Mouse (Mus musculus) retina, postnatal 7 days (tissue): ENCODE measurements at regions not wholly inside any gene's neighbourhood (a gene's known extent, or its start where the extent isn't known, plus 50 kb on each side); places are given as distances from the start of the nearest gene placed in this dataset.

Experiments
- DNase-seq: peaks from one replicate; pipeline ENCODE4 v3.0.0-alpha.2; 2012; ENCODE audit warnings: low read depth, low spot score

DNA sequence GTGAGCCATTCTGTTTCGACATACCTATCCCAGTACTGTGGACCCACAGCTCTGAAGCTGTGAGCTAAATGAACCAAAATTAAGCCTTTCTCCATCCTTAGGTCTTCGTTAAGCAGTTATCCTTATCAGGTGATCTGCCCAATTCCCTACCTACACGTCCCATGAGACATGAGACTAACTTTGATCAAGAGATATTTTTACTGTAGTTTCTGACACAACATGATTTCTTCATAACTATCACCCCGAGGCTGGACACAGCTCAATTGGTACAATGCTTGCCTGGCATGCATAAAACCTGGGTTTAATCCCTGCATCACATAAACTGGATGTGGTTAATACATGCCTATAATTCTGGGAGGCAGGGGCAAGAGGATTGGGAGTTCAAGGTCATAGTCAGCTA, 82.2 kb upstream of the Elovl6 start:
- DNase-seq = no peak

GRCm38 (mm10) chr3:129450671-129451070, 81.5 kb upstream of the Elovl6 start:
- no peak for DNase-seq

DNA sequence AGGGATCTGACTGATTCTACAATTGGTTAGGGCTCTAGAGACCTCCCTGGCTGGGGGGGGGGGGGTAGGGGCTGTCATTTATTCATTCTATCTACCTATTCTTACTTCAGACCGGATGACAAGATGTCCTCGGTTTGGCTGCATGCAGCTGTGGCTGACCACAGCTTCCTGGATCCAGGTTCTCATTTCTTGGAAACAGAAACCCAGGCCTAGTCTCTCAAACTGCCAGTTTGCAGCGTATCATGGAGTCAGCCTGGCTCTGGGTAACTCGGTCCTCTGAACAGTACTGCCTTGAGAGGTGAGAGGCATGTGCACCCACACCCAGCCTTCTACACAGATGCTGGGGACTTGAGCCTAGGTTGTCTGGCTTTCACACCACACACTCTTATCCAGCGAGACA, 62.1 kb upstream of the Elovl6 start:
- DNase-seq = no peak

- no peak for DNase-seq
These were observed 60.8 kb upstream of the Elovl6 start for GRCm38 (mm10) chr3:129471332-129471731.

DNA sequence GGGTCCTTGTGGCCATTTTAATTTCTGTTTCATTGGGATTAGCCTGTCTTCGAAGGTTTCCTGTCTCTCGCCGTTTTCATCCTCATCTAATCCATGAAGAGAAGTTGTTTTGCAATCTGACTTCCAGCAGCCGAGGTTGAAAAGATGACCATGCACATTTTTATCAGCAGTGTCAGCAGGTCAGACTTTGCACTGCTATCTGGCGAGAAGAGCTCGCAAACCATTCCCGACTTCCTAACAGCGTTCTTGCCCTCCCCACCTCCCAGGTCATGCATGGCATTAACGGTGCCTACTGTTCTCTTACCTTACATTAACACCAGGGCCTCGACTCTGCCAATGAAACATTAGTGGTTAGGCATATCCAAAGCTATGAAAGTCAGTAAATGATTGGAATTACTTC, 60.1 kb upstream of the Elovl6 start:
- DNase-seq = no peak

GRCm38 (mm10) chr3:129474451-129474850, 57.7 kb upstream of the Elovl6 start:
- no peak for DNase-seq

GRCm38 (mm10) chr3:129476250-129476649, 55.9 kb upstream of the Elovl6 start:
- DNase-seq = no peak

DNA sequence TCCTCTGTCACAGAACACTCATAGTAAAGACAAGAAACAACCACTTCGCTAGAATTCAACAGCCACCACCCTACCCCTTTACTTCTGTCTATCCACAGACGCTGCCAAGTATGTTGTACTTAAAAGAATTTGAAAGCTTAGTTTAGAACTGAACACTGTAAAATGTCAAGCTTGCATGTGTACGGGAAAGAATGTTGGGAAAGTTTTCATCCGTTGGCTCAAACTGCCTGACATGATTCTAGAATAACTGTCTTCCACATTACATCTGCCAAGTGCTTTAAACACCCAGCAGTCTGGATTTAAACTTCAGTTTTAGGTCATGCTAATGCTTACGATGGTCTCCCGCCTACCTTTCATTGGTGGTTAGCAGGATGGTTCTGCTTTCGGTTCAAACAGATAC, 54.1 kb upstream of the Elovl6 start:
- DNase-seq = no peak

DNA sequence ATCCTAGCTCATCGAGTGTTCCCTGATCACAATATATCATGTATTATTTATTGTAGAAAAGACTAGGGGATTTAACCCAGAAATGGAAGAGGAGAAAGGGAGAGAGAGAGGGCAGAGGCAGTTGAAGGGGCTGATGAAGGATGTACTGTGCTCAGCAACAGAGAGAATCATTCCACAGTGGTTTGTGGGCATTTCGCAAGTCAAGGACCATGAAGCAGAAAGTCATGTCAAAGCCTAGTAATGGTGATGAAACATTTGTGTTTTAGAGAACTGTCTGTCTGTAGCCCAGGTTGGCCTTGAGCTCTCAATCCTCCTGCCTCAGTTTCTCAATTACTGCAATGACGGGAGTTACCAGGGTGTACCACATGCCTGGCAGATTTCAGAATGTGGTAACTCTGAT, 50.9 kb upstream of the Elovl6 start:
- no peak for DNase-seq
